Comparison of ENCODE assay signal across 12 mouse cellular contexts in genomic region chr3:37705436-37705835, GRCm38 (mm10). TPM values are rescaled to one million over a fixed set of nuclear protein-coding genes. Genes with fewer than 3 reads are reported as not detected.
DNase-seq lines count a peak whose midpoint lies in the region; ATAC-seq lines count a peak whose summit lies in the region.
"Had no signal": no experiment of that assay in that cellular context is flagged by ENCODE, and none has a peak within 500 bp of the region (broad histone marks: within the 10 kb centered on the region; RNA-seq: fewer than 3 reads in every experiment).

No protein-coding gene starts in this region.

- H3K4me3 ChIP-seq in heart, embryonic 11.5 days (ENCODE audit: low read depth, low read length): no peak overlapping the region
- H3K4me3 ChIP-seq in liver, embryonic 12.5 days: no peak overlapping the region
- no peak overlapping the region for H3K4me3 ChIP-seq in embryonic facial prominence, embryonic 11.5 days (ENCODE audit: low read depth, low read length)
- no peak overlapping the region for H3K4me3 ChIP-seq in limb, embryonic 10.5 days
- H3K4me3 ChIP-seq: erythroblast, embryonic 14.5 days; neural tube, embryonic 12.5 days had no signal

- H3K9ac ChIP-seq in heart, embryonic 11.5 days (ENCODE audit: low read depth, low read length): no peak overlapping the region
- no peak overlapping the region for H3K9ac ChIP-seq in liver, embryonic 12.5 days
- no peak overlapping the region for H3K9ac ChIP-seq in embryonic facial prominence, embryonic 11.5 days (replicated peaks; ENCODE audit: low read length)
- H3K9ac ChIP-seq: neural tube, embryonic 12.5 days had no signal

- H3K4me1 ChIP-seq in heart, embryonic 11.5 days (ENCODE audit: control insufficient read depth, insufficient read depth, low read length): peaks cover 6% of the 10 kb centered on the region; the same call in 1 of the 2 replicates
- peaks cover 12% of the 10 kb centered on the region for H3K4me1 ChIP-seq in liver, embryonic 12.5 days
- no peaks in the 10 kb centered on the region for H3K4me1 ChIP-seq in embryonic facial prominence, embryonic 11.5 days (ENCODE audit: control insufficient read depth, insufficient read depth, low read length)
- H3K4me1 ChIP-seq in limb, embryonic 10.5 days: peaks cover 12% of the 10 kb centered on the region
- H3K4me1 ChIP-seq: neural tube, embryonic 12.5 days had no signal

- H3K36me3 ChIP-seq in heart, embryonic 11.5 days (ENCODE audit: control insufficient read depth, insufficient read depth, low read length): no peaks in the 10 kb centered on the region
- H3K36me3 ChIP-seq in liver, embryonic 12.5 days: no peaks in the 10 kb centered on the region
- H3K36me3 ChIP-seq in embryonic facial prominence, embryonic 11.5 days (replicated peaks; ENCODE audit: control insufficient read depth, insufficient read depth, low read depth, low read length): no peaks in the 10 kb centered on the region
- no peaks in the 10 kb centered on the region for H3K36me3 ChIP-seq in limb, embryonic 10.5 days
- H3K36me3 ChIP-seq: neural tube, embryonic 12.5 days had no signal

- DNase-seq in heart, postnatal 36 days: no peak
- DNase-seq in liver: no peak
- DNase-seq in embryonic facial prominence, embryonic 11.5 days (ENCODE audit: low spot score): peak; percentile 41
- no peak for DNase-seq in limb, embryonic 10.5 days (ENCODE audit: low spot score)
- no peak for DNase-seq in gastrocnemius, postnatal 36 days
- DNase-seq: cerebellum, adult 18-20 months; thymus, postnatal 14 days had no signal

- peaks cover 3% of the 10 kb centered on the region; the same call in 1 of the 2 replicates for H3K27me3 ChIP-seq in heart, embryonic 11.5 days (ENCODE audit: control insufficient read depth, insufficient read depth, low read length)
- no peaks in the 10 kb centered on the region for H3K27me3 ChIP-seq in liver, embryonic 12.5 days (replicated peaks)
- H3K27me3 ChIP-seq in embryonic facial prominence, embryonic 11.5 days (ENCODE audit: control insufficient read depth, insufficient read depth, low read length): no peaks in the 10 kb centered on the region
- H3K27me3 ChIP-seq in limb, embryonic 10.5 days (ENCODE audit: low read depth, poor library complexity, severe bottlenecking): no peaks in the 10 kb centered on the region; the same call in 1 of the 2 replicates
- H3K27me3 ChIP-seq: neural tube, embryonic 12.5 days had no signal

- H3K9me3 ChIP-seq in heart, embryonic 11.5 days (replicated peaks; ENCODE audit: control insufficient read depth, low read length): peaks cover 9% of the 10 kb centered on the region
- peaks cover 6% of the 10 kb centered on the region; the same call in 1 of the 2 replicates for H3K9me3 ChIP-seq in liver, embryonic 12.5 days (replicated peaks)
- H3K9me3 ChIP-seq in embryonic facial prominence, embryonic 11.5 days (replicated peaks; ENCODE audit: control insufficient read depth, low read length): no peaks in the 10 kb centered on the region
- H3K9me3 ChIP-seq in limb, embryonic 10.5 days (replicated peaks): no peaks in the 10 kb centered on the region

- no peak for ATAC-seq in heart, embryonic 11.5 days (replicated peaks; ENCODE audit: insufficient number of reproducible peaks, low FRiP score, low TSS enrichment)
- no peak for ATAC-seq in liver, embryonic 12.5 days
- ATAC-seq in embryonic facial prominence, embryonic 11.5 days (replicated peaks; ENCODE audit: insufficient number of reproducible peaks, low FRiP score, low TSS enrichment, low read depth): no peak
- no peak for ATAC-seq in erythroblast, adult 5-6 weeks (replicated peaks; ENCODE audit: low FRiP score, poor library complexity, severe bottlenecking)

- H3K4me2 ChIP-seq in heart, embryonic 11.5 days: 0 out of 2 replicates have a peak overlapping the region, but pooled peaks have one; percentile 21
- H3K4me2 ChIP-seq in liver, embryonic 12.5 days: peak overlapping the region; percentile 52
- H3K4me2 ChIP-seq in embryonic facial prominence, embryonic 11.5 days (ENCODE audit: low read depth, low read length): no peak overlapping the region
- H3K4me2 ChIP-seq: neural tube, embryonic 12.5 days had no signal

- H3K27ac ChIP-seq in heart, embryonic 11.5 days (ENCODE audit: low read depth, low read length): no peak overlapping the region
- H3K27ac ChIP-seq in liver, embryonic 12.5 days: no peak overlapping the region
- H3K27ac ChIP-seq in embryonic facial prominence, embryonic 11.5 days (replicated peaks; ENCODE audit: low read depth, low read length): no peak overlapping the region
- peak overlapping the region; percentile 68 for H3K27ac ChIP-seq in limb, embryonic 10.5 days
- H3K27ac ChIP-seq: neural tube, embryonic 12.5 days had no signal

- intact Hi-C loops in heart, postnatal 36 days (cut with DNase I): no loop called here
- intact Hi-C loops in gastrocnemius, postnatal 36 days (cut with DNase I): no loop called here

- WGBS in heart, embryonic 11.5 days (ENCODE audit: insufficient replicate concordance): 16% methylated on average over 6 of the region's 6 CpGs
- WGBS in liver, embryonic 12.5 days (ENCODE audit: insufficient replicate concordance): 11% methylated on average over 6 of the region's 6 CpGs
- WGBS in embryonic facial prominence, embryonic 11.5 days: 23% methylated on average over 6 of the region's 6 CpGs
- 37% methylated on average over 6 of the region's 6 CpGs for whole genome bisulfite sequencing in limb, embryonic 10.5 days

RNA-seq across cellular contexts. Expression of gene Gm5148, which starts 18.9 kb away (rescaled TPM):
- polyA plus RNA-seq in heart, embryonic 11.5 days (2014; fragmentation: Nextera tagmentation; extraction: Ambion mirVana): 1.4 and 3.7 TPM in 2 replicates
- under 1 TPM in 1 of 2 experiments, not detected in 1; 0.16 TPM for total RNA-seq in heart, postnatal 36 days (2021)
- polyA plus RNA-seq in liver, embryonic 12.5 days (2016; fragmentation: Nextera tagmentation; extraction: Ambion mirVana): 2.7 and 3.1 TPM in 2 replicates
- polyA plus RNA-seq in embryonic facial prominence, embryonic 11.5 days (2014; fragmentation: Nextera tagmentation; extraction: Ambion mirVana): 2.6 and 3.7 TPM in 2 replicates
- 4.6 and 5.7 TPM in 2 replicates for polyA plus RNA-seq in limb, embryonic 10.5 days (2016; fragmentation: Nextera tagmentation; extraction: Ambion mirVana)
- not detected for total RNA-seq in gastrocnemius, postnatal 36 days (2021)
- 0.84 TPM in 1 of 2 replicates, not detected in the other for total RNA-seq in erythroblast, adult 5-6 weeks (2015; ENCODE audit: low replicate concordance)
- total RNA-seq in erythroblast, adult 5-6 weeks (2017; ENCODE audit: low replicate concordance): 3.0 and 10.6 TPM in 2 replicates
